Mouse (Mus musculus): ENCODE measurements around the gene Gse1.

The Gse1 gene

GRCm38 (mm10) chr8:120243222-120243621, 15.0 kb downstream of the Gse1 start:
- DNase-seq (ENCODE audit: low read depth, low spot score): no peak

GRCm38 (mm10) chr8:120243916-120244451, 15.7 kb downstream of the Gse1 start:
- no peak for DNase-seq (ENCODE audit: low read depth, low spot score)

GRCm38 (mm10) chr8:120244553-120244952, 16.3 kb downstream of the Gse1 start:
- DNase-seq (ENCODE audit: low read depth, low spot score): no peak

- no peak for DNase-seq (ENCODE audit: low read depth, low spot score)
Measured at GRCm38 (mm10) chr8:120247618-120248017, 19.4 kb downstream of the Gse1 start.

GRCm38 (mm10) chr8:120248031-120248430, 19.8 kb downstream of the Gse1 start:
- no peak for DNase-seq (ENCODE audit: low read depth, low spot score)

GRCm38 (mm10) chr8:120248451-120248850, 20.2 kb downstream of the Gse1 start:
- DNase-seq (ENCODE audit: low read depth, low spot score): no peak

GRCm38 (mm10) chr8:120249800-120250336, 21.6 kb downstream of the Gse1 start:
- DNase-seq (ENCODE audit: low read depth, low spot score): no peak

GRCm38 (mm10) chr8:120250750-120251410, 22.6 kb downstream of the Gse1 start:
- DNase-seq (ENCODE audit: low read depth, low spot score): no peak

- no peak for DNase-seq (ENCODE audit: low read depth, low spot score)
Measured at GRCm38 (mm10) chr8:120251411-120252035, 23.3 kb downstream of the Gse1 start.

GRCm38 (mm10) chr8:120253626-120254025, 25.4 kb downstream of the Gse1 start:
- DNase-seq (ENCODE audit: low read depth, low spot score): no peak

GRCm38 (mm10) chr8:120255406-120255987, 27.2 kb downstream of the Gse1 start:
- DNase-seq (ENCODE audit: low read depth, low spot score): no peak

- no peak for DNase-seq (ENCODE audit: low read depth, low spot score)
Measured at GRCm38 (mm10) chr8:120256958-120257357, 28.7 kb downstream of the Gse1 start.

GRCm38 (mm10) chr8:120259206-120259605, 30.9 kb downstream of the Gse1 start:
- DNase-seq (ENCODE audit: low read depth, low spot score): no peak

- DNase-seq (ENCODE audit: low read depth, low spot score): no peak
Measured at GRCm38 (mm10) chr8:120260677-120261076, 32.4 kb downstream of the Gse1 start.

- DNase-seq (ENCODE audit: low read depth, low spot score): no peak
Measured at GRCm38 (mm10) chr8:120261338-120262120, 33.3 kb downstream of the Gse1 start.

GRCm38 (mm10) chr8:120263879-120264278, 35.6 kb downstream of the Gse1 start:
- no peak for DNase-seq (ENCODE audit: low read depth, low spot score)

GRCm38 (mm10) chr8:120264388-120264943, 36.2 kb downstream of the Gse1 start:
- no peak for DNase-seq (ENCODE audit: low read depth, low spot score)

- DNase-seq (ENCODE audit: low read depth, low spot score): peak; percentile 82
Measured at GRCm38 (mm10) chr8:120264944-120265453, 36.7 kb downstream of the Gse1 start.

GRCm38 (mm10) chr8:120265471-120265870, 37.2 kb downstream of the Gse1 start:
- no peak for DNase-seq (ENCODE audit: low read depth, low spot score)

- DNase-seq (ENCODE audit: low read depth, low spot score): no peak
Measured at GRCm38 (mm10) chr8:120268541-120268980, 40.3 kb downstream of the Gse1 start.

GRCm38 (mm10) chr8:120270449-120270848, 42.2 kb downstream of the Gse1 start:
- DNase-seq (ENCODE audit: low read depth, low spot score): no peak

Measured in brain, embryonic 18.5 days (tissue).